Mouse (Mus musculus): ENCODE results near the gene 4930469K13Rik. TPM values are rescaled to one million over a fixed set of nuclear protein-coding genes. Genes with fewer than 3 reads are reported as not detected.
A peak's percentile ranks its signal among the peaks of the same experiment; 100 is the strongest.

The 4930469K13Rik gene
- polyA plus RNA-seq, 1 experiment, result not detected

DNA sequence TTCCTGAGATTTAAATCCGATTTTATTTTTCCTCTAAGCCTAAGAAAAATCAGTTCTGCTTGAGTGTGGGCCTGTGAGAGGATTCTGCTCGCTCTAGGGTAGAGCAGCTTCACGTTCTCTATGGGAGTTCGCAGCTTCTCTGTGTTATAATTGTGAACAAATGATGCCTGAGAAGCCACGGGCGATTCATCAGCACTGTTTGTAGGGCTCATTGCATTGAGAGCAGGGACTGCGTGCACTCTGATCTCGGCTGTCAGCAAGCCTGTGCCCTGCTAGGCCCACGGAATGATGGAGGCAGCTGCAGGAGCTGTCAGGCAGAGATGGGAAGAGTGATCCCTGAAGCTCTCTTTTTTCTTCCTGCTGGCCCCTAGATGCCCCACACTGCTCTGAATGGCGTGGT lies 100.1 kb downstream of the 4930469K13Rik start:
- TF ChIP-seq CTCF (IDR thresholded peaks at IDR 0.05; ENCODE audit: insufficient read depth, low read depth, low read length), result no peak
- TF ChIP-seq POLR2A (IDR thresholded peaks at IDR 0.05; ENCODE audit: insufficient read depth, low read depth, low read length), result no peak
- H3K4me1 ChIP-seq (ENCODE audit: control insufficient read depth, insufficient read depth, low read length), result peaks cover 3% of the 10 kb centered on the region
- WGBS, result 86% methylated on average over 10 of the region's 10 CpGs
- no peak overlapping the region for H3K4me3 ChIP-seq (ENCODE audit: insufficient read depth, low read depth, low read length)
- no peak overlapping the region for H3K27ac ChIP-seq (ENCODE audit: insufficient read depth, low read depth, low read length)

DNA sequence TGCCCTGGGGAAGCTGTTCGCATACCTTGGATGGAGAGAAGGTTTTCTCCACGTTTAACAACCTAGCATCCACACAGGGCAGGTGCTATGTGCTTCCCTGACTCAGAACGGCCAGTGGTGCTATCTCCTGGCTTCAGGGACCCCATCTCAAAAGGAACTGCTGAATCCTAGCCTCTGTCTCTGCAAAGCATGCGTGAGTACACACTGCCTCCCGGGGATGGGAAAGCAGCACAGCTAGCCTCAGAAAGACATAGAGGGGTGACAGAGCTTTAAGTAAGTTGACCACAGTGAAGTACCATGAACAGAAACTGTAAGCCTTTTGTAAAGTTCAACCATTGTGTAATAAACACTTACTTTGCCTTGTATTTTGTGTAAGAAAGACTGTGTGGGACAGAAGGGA lies 104.9 kb downstream of the 4930469K13Rik start:
- no peak for TF ChIP-seq POLR2A (IDR thresholded peaks at IDR 0.05; ENCODE audit: insufficient read depth, low read depth, low read length)
- TF ChIP-seq CTCF (IDR thresholded peaks at IDR 0.05; ENCODE audit: insufficient read depth, low read depth, low read length), result no peak
- 52% methylated on average over 5 of the region's 5 CpGs for WGBS

DNA sequence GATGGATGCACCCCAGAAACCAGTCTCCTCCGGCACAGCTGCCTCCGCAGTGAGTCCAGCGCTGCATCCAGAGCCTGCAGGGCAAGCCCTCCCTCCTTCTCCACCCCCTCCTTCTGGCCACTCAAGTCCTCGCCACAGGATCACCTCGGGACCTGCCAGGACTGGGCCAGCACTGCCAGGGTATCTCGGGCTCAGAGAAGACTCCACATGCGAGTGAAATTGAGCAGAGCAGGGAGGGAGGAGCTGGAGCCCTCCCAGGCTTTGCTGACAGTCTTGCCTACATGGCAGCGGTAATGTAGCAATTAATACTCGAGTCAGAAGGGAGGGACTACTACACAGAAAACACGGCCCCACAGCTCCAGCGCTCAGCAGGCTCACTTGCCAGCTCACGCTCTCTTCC lies 105.4 kb downstream of the 4930469K13Rik start, which contains the start of gene Kcnip1:
Gene Kcnip1 (minus strand): TSS at position 215 of the 400 bp plus-strand sequence.
- Histone ChIP-seq H3K4me3 (ENCODE audit: insufficient read depth, low read depth, low read length) (peak within 1 kb of the TSS; percentile 49), H3K27ac (ENCODE audit: insufficient read depth, low read depth, low read length) (no peak within 1 kb of the TSS; the same call in 1 of the 2 replicates), H3K4me1 (ENCODE audit: control insufficient read depth, insufficient read depth, low read length) (peaks cover 12% of the 10 kb centered on the region)
- TF ChIP-seq CTCF (IDR thresholded peaks at IDR 0.05; ENCODE audit: insufficient read depth, low read depth, low read length) (no peak), POLR2A (IDR thresholded peaks at IDR 0.05; ENCODE audit: insufficient read depth, low read depth, low read length) (no peak)
- whole genome bisulfite sequencing, result 10% methylated on average over 12 of the region's 12 CpGs

More for the DNA sequence above, 104.9 kb downstream of the 4930469K13Rik start:
- Histone ChIP-seq H3K4me3 (ENCODE audit: insufficient read depth, low read depth, low read length) (no peak overlapping the region), H3K4me1 (ENCODE audit: control insufficient read depth, insufficient read depth, low read length) (peaks cover 12% of the 10 kb centered on the region), H3K27ac (ENCODE audit: insufficient read depth, low read depth, low read length) (no peak overlapping the region)

DNA sequence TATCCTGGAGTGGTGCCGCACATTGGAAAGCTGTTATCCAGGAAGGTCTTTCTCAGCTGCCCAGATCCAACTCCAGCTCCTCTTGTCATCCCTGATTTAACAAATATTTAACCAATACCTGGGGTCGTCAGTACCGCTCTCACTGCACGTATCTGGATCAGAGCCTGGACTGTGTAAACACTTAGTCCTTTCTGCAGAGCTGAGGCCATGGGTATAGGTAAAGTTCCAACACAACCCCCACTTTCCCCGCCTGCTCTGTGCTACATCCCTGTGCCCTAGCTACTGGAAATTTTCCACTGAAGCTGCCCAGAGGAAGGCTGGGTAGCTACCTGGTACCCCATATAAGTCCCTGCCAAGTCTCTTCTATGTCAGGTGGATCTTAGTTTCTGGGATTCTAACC lies 108.4 kb downstream of the 4930469K13Rik start:
- 92% methylated on average over 5 of the region's 5 CpGs for WGBS
- Histone ChIP-seq H3K4me1 (ENCODE audit: control insufficient read depth, insufficient read depth, low read length) (peaks cover 12% of the 10 kb centered on the region), H3K4me3 (ENCODE audit: insufficient read depth, low read depth, low read length) (no peak overlapping the region), H3K27ac (ENCODE audit: insufficient read depth, low read depth, low read length) (no peak overlapping the region)
- TF ChIP-seq POLR2A (IDR thresholded peaks at IDR 0.05; ENCODE audit: insufficient read depth, low read depth, low read length) (no peak), CTCF (IDR thresholded peaks at IDR 0.05; ENCODE audit: insufficient read depth, low read depth, low read length) (no peak)

DNA sequence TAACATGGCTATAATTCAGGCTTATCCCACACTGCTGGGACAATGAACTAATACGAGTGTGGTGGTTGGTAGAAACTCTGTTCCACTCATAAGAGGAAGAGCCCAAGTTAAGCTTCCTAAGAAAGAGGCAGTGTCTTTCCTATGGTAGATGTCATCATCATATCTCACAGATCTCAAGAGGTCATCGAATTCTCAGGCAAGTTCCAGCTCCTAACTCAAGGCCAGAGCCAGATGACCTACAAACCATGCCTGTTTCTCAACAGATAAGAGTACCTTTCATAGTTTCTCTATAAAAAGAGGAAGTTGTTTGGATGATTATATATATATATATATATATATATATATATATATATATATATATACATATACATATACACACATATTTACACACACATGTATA lies 111.8 kb downstream of the 4930469K13Rik start:
- TF ChIP-seq POLR2A (IDR thresholded peaks at IDR 0.05; ENCODE audit: insufficient read depth, low read depth, low read length), result no peak
- no peak for TF ChIP-seq CTCF (IDR thresholded peaks at IDR 0.05; ENCODE audit: insufficient read depth, low read depth, low read length)
- no peaks in the 10 kb centered on the region for H3K4me1 ChIP-seq (ENCODE audit: control insufficient read depth, insufficient read depth, low read length)
- no peak overlapping the region for H3K4me3 ChIP-seq (ENCODE audit: insufficient read depth, low read depth, low read length)
- WGBS, result 89% methylated on average over 2 of the region's 2 CpGs
- no peak overlapping the region for H3K27ac ChIP-seq (ENCODE audit: insufficient read depth, low read depth, low read length)

DNA sequence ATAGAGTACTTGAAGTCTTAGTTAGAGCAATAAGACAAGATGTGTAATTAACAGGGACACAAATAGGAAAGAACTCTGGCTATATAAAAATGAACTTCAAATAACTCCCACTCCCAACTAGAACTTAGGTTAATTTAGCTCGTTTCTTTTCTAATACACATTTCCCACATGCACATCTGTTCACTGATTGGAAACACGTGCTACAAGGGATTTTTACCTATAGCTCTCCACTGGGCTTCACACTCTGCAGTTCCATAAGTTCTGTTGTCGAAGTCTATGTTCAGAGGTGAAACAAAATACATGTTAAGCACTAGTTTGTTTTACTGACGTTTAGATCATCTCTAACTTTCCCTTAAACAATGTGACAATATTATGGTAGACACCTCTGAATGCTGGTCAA lies 118.2 kb downstream of the 4930469K13Rik start:
- WGBS, result 57% methylated on average over 4 of the region's 4 CpGs
- TF ChIP-seq CTCF (IDR thresholded peaks at IDR 0.05; ENCODE audit: insufficient read depth, low read depth, low read length), result no peak
- Histone ChIP-seq H3K4me1 (ENCODE audit: control insufficient read depth, insufficient read depth, low read length) (no peaks in the 10 kb centered on the region), H3K4me3 (ENCODE audit: insufficient read depth, low read depth, low read length) (no peak overlapping the region), H3K27ac (ENCODE audit: insufficient read depth, low read depth, low read length) (no peak overlapping the region)

DNA sequence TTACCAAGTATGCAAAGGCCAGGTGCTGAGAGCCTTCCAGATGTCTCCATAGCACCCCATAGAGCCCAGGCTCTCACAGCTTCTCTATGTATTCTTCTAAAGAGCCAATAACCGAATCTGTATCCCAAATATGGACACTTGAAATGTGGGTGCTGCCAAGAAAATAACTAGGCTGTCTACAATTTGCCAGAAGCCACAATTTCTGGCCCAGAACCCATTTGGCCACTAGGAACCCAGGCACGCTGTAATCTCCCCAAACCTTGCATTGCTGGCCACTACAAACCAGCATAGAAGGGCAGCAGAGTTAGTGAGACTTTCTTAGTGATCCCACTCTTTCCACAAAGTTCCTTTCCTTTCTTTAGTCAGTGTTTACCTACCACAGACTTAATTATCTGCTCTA lies 123.2 kb downstream of the 4930469K13Rik start:
- WGBS, result 70% methylated on average over 2 of the region's 2 CpGs
- no peak for TF ChIP-seq POLR2A (IDR thresholded peaks at IDR 0.05; ENCODE audit: insufficient read depth, low read depth, low read length)
- no peak for TF ChIP-seq CTCF (IDR thresholded peaks at IDR 0.05; ENCODE audit: insufficient read depth, low read depth, low read length)
- Histone ChIP-seq H3K4me1 (ENCODE audit: control insufficient read depth, insufficient read depth, low read length) (no peaks in the 10 kb centered on the region), H3K27ac (ENCODE audit: insufficient read depth, low read depth, low read length) (no peak overlapping the region), H3K4me3 (ENCODE audit: insufficient read depth, low read depth, low read length) (no peak overlapping the region)

DNA sequence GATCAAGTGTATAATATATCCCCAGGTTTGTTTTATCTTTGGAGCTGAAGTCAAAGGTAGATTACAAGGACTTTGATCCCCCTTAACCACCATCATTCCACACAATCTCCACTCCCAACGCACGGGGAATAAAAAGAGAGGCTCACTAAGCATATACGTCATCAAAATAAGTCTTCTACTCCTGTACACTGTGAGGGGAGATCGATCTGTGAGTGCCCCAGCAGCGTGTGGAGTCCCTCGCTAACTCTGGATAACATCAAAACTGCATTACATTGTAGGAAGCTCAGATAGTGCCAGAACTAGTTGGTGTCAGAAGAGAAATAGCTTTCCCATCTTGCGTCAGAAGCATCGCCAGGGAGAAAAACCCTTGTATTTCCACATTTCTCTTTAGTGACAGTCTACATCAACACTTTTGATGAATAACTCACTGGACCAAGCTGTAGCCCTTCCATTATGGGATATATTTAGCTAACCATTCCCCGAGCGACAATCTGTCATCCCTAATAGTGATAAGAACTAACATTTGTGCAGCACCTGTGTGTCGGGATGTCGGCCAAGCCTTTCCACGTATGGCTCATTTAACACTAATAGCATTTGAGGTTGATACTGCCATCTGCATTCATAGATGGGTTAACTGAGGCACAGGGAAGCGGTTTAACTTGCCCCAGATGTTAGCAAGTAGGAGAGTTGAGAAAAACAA lies 123.9 kb downstream of the 4930469K13Rik start:
- H3K4me3 ChIP-seq (ENCODE audit: insufficient read depth, low read depth, low read length), result no peak overlapping the region
- no peak for TF ChIP-seq CTCF (IDR thresholded peaks at IDR 0.05; ENCODE audit: insufficient read depth, low read depth, low read length)
- no peak for TF ChIP-seq POLR2A (IDR thresholded peaks at IDR 0.05; ENCODE audit: insufficient read depth, low read depth, low read length)
- H3K4me1 ChIP-seq (ENCODE audit: control insufficient read depth, insufficient read depth, low read length), result no peaks in the 10 kb centered on the region
- 84% methylated on average over 14 of the region's 14 CpGs for WGBS
- H3K27ac ChIP-seq (ENCODE audit: insufficient read depth, low read depth, low read length), result no peak overlapping the region

DNA sequence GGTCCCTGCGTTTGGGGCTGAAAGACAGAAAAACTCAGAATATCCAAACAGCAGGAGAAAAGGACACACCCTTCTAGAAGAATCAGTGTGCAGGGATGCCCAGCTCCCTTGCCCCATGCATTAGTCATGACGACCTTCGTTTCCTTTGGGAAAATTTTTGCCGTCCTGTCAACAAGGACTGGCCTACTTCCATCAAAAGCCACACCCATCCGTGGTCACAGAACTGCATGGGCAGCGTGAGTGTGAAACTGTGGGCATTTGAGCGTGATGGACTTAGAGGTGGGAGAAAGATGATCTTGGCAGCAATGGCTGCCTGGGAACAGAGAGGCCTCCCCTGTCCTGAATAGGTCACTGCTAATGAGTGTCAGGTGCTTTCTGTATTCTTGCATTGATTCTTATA lies 126.2 kb downstream of the 4930469K13Rik start:
- H3K27ac ChIP-seq (ENCODE audit: insufficient read depth, low read depth, low read length), result no peak overlapping the region
- TF ChIP-seq CTCF (IDR thresholded peaks at IDR 0.05; ENCODE audit: insufficient read depth, low read depth, low read length), result no peak
- TF ChIP-seq POLR2A (IDR thresholded peaks at IDR 0.05; ENCODE audit: insufficient read depth, low read depth, low read length), result no peak
- 90% methylated on average over 7 of the region's 7 CpGs for WGBS
- no peaks in the 10 kb centered on the region for H3K4me1 ChIP-seq (ENCODE audit: control insufficient read depth, insufficient read depth, low read length)
- no peak overlapping the region for H3K4me3 ChIP-seq (ENCODE audit: insufficient read depth, low read depth, low read length)

All from olfactory bulb, adult 2 months (tissue).